Mouse (Mus musculus): ENCODE data around the gene Pold1. TPM values are rescaled to one million over a fixed set of nuclear protein-coding genes. Genes with fewer than 3 reads are reported as not detected.

Pold1 gene
- polyA plus RNA-seq, 1 experiment from 2014 or later: 62.3 TPM

DNA sequence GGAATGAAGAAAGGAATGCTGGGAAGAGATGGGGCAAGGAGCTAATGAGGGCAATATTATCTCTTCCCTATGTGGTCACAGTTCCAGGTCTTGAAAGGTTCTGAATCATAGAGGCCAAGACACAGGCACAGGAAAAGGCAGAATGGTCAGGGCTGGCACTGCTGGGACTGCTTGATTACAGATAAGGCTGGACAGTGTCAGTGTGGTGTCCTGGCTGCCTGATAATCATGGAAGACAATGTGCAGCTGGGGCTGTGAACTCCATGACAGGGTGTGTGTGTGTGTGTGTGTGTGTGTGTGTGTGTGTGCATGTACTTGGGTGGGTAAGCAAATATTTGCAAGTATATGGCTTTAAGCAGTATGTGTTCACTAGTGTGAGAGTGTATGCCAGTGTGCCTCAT, 41.2 kb downstream of the Pold1 start:
- Histone ChIP-seq H3K4me1 (ENCODE audit: control insufficient read depth, insufficient read depth, low read length) (no peaks in the 10 kb centered on the region), H3K27ac (ENCODE audit: low read depth, low read length) (no peak overlapping the region), H3K27me3 (ENCODE audit: control insufficient read depth, insufficient read depth, low read length) (no peaks in the 10 kb centered on the region), H3K36me3 (ENCODE audit: control insufficient read depth, insufficient read depth, low read length) (no peaks in the 10 kb centered on the region), H3K9ac (ENCODE audit: low read length) (no peak overlapping the region), H3K4me2 (ENCODE audit: low read depth) (no peak overlapping the region), H3K9me3 (ENCODE audit: control insufficient read depth, low read length) (0 out of 2 replicates have a peak, but pooled peaks cover 2% of the 10 kb centered on the region), H3K4me3 (ENCODE audit: low read depth, low read length) (no peak overlapping the region)
- no peak for ATAC-seq (ENCODE audit: insufficient read depth, low FRiP score, low TSS enrichment)
- no peak for DNase-seq (ENCODE audit: low spot score)

GRCm38 (mm10) chr7:44501563-44502115, 47.0 kb downstream of the Pold1 start:
- no peak overlapping the region for H3K4me2 ChIP-seq (ENCODE audit: low read depth)
- WGBS: 39% methylated on average over 5 of the region's 5 CpGs

DNA sequence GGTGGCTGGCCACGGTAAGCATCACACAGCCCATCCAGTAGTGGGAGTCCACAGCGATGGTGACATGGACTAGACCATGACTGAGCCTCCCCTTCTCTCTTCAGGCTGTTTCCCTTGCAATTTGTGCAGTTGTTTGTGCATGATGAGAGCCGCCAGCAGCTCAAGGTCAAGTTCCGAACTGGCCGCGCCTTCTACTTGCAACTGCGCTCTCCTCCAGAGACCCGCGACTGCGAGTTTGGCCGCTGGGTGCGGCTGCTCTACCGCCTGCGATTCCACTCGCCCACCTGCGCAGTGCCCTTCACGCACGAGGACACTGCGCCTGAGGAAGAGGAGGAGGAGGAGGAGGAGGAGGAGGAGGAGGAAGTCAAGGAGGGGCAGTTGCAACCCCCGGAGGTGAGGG, 48.6 kb downstream of the Pold1 start:
- WGBS: 61% methylated on average over 20 of the region's 20 CpGs
- no peaks in the 10 kb centered on the region for H3K9me3 ChIP-seq (ENCODE audit: control insufficient read depth, low read length)
- no peaks in the 10 kb centered on the region for H3K36me3 ChIP-seq (ENCODE audit: control insufficient read depth, insufficient read depth, low read length)
- H3K4me3 ChIP-seq (ENCODE audit: low read depth, low read length): no peak overlapping the region
- H3K27me3 ChIP-seq (ENCODE audit: control insufficient read depth, insufficient read depth, low read length): no peaks in the 10 kb centered on the region
- ATAC-seq (ENCODE audit: insufficient read depth, low FRiP score, low TSS enrichment): no peak
- H3K4me1 ChIP-seq (ENCODE audit: control insufficient read depth, insufficient read depth, low read length): peaks cover 6% of the 10 kb centered on the region; the same call in 1 of the 2 replicates
- H3K27ac ChIP-seq (ENCODE audit: low read depth, low read length): no peak overlapping the region
- H3K9ac ChIP-seq (ENCODE audit: low read length): no peak overlapping the region
- H3K4me2 ChIP-seq (ENCODE audit: low read depth): no peak overlapping the region
- DNase-seq (ENCODE audit: low spot score): no peak

More at GRCm38 (mm10) chr7:44501563-44502115, 47.0 kb downstream of the Pold1 start:
- peak; percentile 73 for DNase-seq (ENCODE audit: low spot score)
- no peaks in the 10 kb centered on the region; the same call in 1 of the 2 replicates for H3K4me1 ChIP-seq (ENCODE audit: control insufficient read depth, insufficient read depth, low read length)
- no peaks in the 10 kb centered on the region for H3K9me3 ChIP-seq (ENCODE audit: control insufficient read depth, low read length)
- no peak overlapping the region for H3K9ac ChIP-seq (ENCODE audit: low read length)
- ATAC-seq (ENCODE audit: insufficient read depth, low FRiP score, low TSS enrichment): no peak
- H3K27ac ChIP-seq (ENCODE audit: low read depth, low read length): no peak overlapping the region
- H3K4me3 ChIP-seq (ENCODE audit: low read depth, low read length): no peak overlapping the region
- no peaks in the 10 kb centered on the region for H3K36me3 ChIP-seq (ENCODE audit: control insufficient read depth, insufficient read depth, low read length)
- H3K27me3 ChIP-seq (ENCODE audit: control insufficient read depth, insufficient read depth, low read length): no peaks in the 10 kb centered on the region

GRCm38 (mm10) chr7:44498922-44499321, 49.7 kb downstream of the Pold1 start:
- Histone ChIP-seq H3K4me3 (ENCODE audit: low read depth, low read length) (no peak overlapping the region), H3K27ac (ENCODE audit: low read depth, low read length) (no peak overlapping the region), H3K4me1 (ENCODE audit: control insufficient read depth, insufficient read depth, low read length) (peaks cover 6% of the 10 kb centered on the region; the same call in 1 of the 2 replicates), H3K36me3 (ENCODE audit: control insufficient read depth, insufficient read depth, low read length) (no peaks in the 10 kb centered on the region), H3K27me3 (ENCODE audit: control insufficient read depth, insufficient read depth, low read length) (no peaks in the 10 kb centered on the region), H3K9ac (ENCODE audit: low read length) (no peak overlapping the region), H3K4me2 (ENCODE audit: low read depth) (no peak overlapping the region), H3K9me3 (ENCODE audit: control insufficient read depth, low read length) (no peaks in the 10 kb centered on the region)
- 74% methylated on average over 1 of the region's 1 CpGs for WGBS
- ATAC-seq (ENCODE audit: insufficient read depth, low FRiP score, low TSS enrichment) (no peak), DNase-seq (ENCODE audit: low spot score) (no peak)

- 83% methylated on average over 10 of the region's 10 CpGs for WGBS
- no peaks in the 10 kb centered on the region for H3K9me3 ChIP-seq (ENCODE audit: control insufficient read depth, low read length)
Measured at GRCm38 (mm10) chr7:44497361-44498055, 51.1 kb downstream of the Pold1 start.

DNA sequence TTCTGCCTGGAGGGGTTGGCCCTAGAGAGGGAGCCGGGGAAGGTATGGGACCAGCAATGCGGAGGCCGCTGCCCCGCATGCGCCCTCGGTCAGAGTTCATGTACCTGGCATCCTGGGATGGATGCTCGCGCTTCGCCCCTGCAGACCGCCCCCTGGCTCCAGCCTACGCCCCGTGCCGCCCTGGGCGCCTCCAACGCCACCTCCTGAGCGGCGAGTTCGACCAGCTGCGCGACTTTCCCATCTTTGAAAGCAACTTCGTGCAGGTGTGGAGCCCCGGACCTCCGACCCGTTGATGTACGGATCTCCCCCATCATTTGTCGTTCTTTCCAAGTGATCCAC, 51.9 kb downstream of the Pold1 start:
- peaks cover 2% of the 10 kb centered on the region for H3K36me3 ChIP-seq (ENCODE audit: control insufficient read depth, insufficient read depth, low read length)
- H3K27ac ChIP-seq (ENCODE audit: low read depth, low read length): peak overlapping the region; percentile 87
- no peak for DNase-seq (ENCODE audit: low spot score)
- 0% methylated on average over 26 of the region's 26 CpGs for WGBS
- peak overlapping the region; percentile 69 for H3K4me3 ChIP-seq (ENCODE audit: low read depth, low read length)
- H3K9ac ChIP-seq (ENCODE audit: low read length): peak overlapping the region; percentile 83
- peak overlapping the region; percentile 71 for H3K4me2 ChIP-seq (ENCODE audit: low read depth)
- peaks cover 6% of the 10 kb centered on the region; the same call in 1 of the 2 replicates for H3K4me1 ChIP-seq (ENCODE audit: control insufficient read depth, insufficient read depth, low read length)
- ATAC-seq (ENCODE audit: insufficient read depth, low FRiP score, low TSS enrichment): no peak; the same call in 1 of the 2 replicates
- no peaks in the 10 kb centered on the region for H3K9me3 ChIP-seq (ENCODE audit: control insufficient read depth, low read length)
- no peaks in the 10 kb centered on the region for H3K27me3 ChIP-seq (ENCODE audit: control insufficient read depth, insufficient read depth, low read length)

More at GRCm38 (mm10) chr7:44497361-44498055, 51.1 kb downstream of the Pold1 start:
- Histone ChIP-seq H3K9ac (ENCODE audit: low read length) (peak overlapping the region; percentile 83), H3K27ac (ENCODE audit: low read depth, low read length) (no peak overlapping the region), H3K4me1 (ENCODE audit: control insufficient read depth, insufficient read depth, low read length) (peaks cover 6% of the 10 kb centered on the region; the same call in 1 of the 2 replicates), H3K36me3 (ENCODE audit: control insufficient read depth, insufficient read depth, low read length) (peaks cover 2% of the 10 kb centered on the region), H3K27me3 (ENCODE audit: control insufficient read depth, insufficient read depth, low read length) (no peaks in the 10 kb centered on the region), H3K4me3 (ENCODE audit: low read depth, low read length) (peak overlapping the region; percentile 69), H3K4me2 (ENCODE audit: low read depth) (peak overlapping the region; percentile 71)
- ATAC-seq (ENCODE audit: insufficient read depth, low FRiP score, low TSS enrichment) (no peak), DNase-seq (ENCODE audit: low spot score) (no peak)

- Histone ChIP-seq H3K9me3 (ENCODE audit: control insufficient read depth, low read length) (no peaks in the 10 kb centered on the region), H3K4me1 (ENCODE audit: control insufficient read depth, insufficient read depth, low read length) (peaks cover 6% of the 10 kb centered on the region; the same call in 1 of the 2 replicates), H3K4me3 (ENCODE audit: low read depth, low read length) (peak within 1 kb of the TSS; percentile 69), H3K4me2 (ENCODE audit: low read depth) (peak within 1 kb of the TSS; percentile 71), H3K27me3 (ENCODE audit: control insufficient read depth, insufficient read depth, low read length) (no peaks in the 10 kb centered on the region), H3K27ac (ENCODE audit: low read depth, low read length) (peak within 1 kb of the TSS; percentile 87), H3K36me3 (ENCODE audit: control insufficient read depth, insufficient read depth, low read length) (peaks cover 5% of the 10 kb centered on the region), H3K9ac (ENCODE audit: low read length) (peak within 1 kb of the TSS; percentile 83)
- WGBS: under 1% methylated on average over 58 of the region's 58 CpGs
- DNase-seq (ENCODE audit: low spot score): peak; percentile 99
- ATAC-seq (ENCODE audit: insufficient read depth, low FRiP score, low TSS enrichment): peak; percentile 96
Measured at GRCm38 (mm10) chr7:44495992-44496770, 52.5 kb downstream of the Pold1 start, which contains the start of the genes Emc10 and Fam71e1. Gene Emc10, minus strand, starts transcription at chr7:44496529. Gene Fam71e1, plus strand, starts transcription at chr7:44496581.

- H3K36me3 ChIP-seq (ENCODE audit: control insufficient read depth, insufficient read depth, low read length): peaks cover 7% of the 10 kb centered on the region
- H3K4me3 ChIP-seq (ENCODE audit: low read depth, low read length): peak overlapping the region; percentile 69; the same call in 1 of the 2 replicates
Measured at GRCm38 (mm10) chr7:44495086-44495485, 53.6 kb downstream of the Pold1 start.

More at GRCm38 (mm10) chr7:44495086-44495485, 53.6 kb downstream of the Pold1 start:
- Histone ChIP-seq H3K9ac (ENCODE audit: low read length) (peak overlapping the region; percentile 83; the same call in 1 of the 2 replicates), H3K27ac (ENCODE audit: low read depth, low read length) (no peak overlapping the region), H3K4me1 (ENCODE audit: control insufficient read depth, insufficient read depth, low read length) (peaks cover 6% of the 10 kb centered on the region; the same call in 1 of the 2 replicates), H3K27me3 (ENCODE audit: control insufficient read depth, insufficient read depth, low read length) (no peaks in the 10 kb centered on the region), H3K9me3 (ENCODE audit: control insufficient read depth, low read length) (no peaks in the 10 kb centered on the region), H3K4me2 (ENCODE audit: low read depth) (peak overlapping the region; percentile 71)
- WGBS: 88% methylated on average over 7 of the region's 7 CpGs
- DNase-seq (ENCODE audit: low spot score) (no peak), ATAC-seq (ENCODE audit: insufficient read depth, low FRiP score, low TSS enrichment) (no peak)

Measured in neural tube, embryonic 11.5 days (tissue).